Mouse (Mus musculus): ENCODE data around the gene Nrxn1. TPM values are rescaled to one million over a fixed set of nuclear protein-coding genes. Genes with fewer than 3 reads are reported as not detected.

Gene Nrxn1
- polyA plus RNA-seq, 1 experiment from 2014 or later = 109 TPM

Small RNAs within 50 kb of the gene (microRNA-seq; reads per million reads assigned to microRNA genes)
- gene Gm24510 (not detected), gene Gm27475 (not detected), gene Gm47307 (not detected)

Data from midbrain, embryonic 13.5 days (tissue).